Mouse (Mus musculus) myocyte (in vitro differentiated cells): ENCODE results near the gene Ppp4r3b. TPM values are rescaled to one million over a fixed set of nuclear protein-coding genes. Genes with fewer than 3 reads are reported as not detected.

ENCODE experiments used
- H3K27me3 ChIP-seq: one replicate; pipeline ENCODE4 v1.6.1; 2011; ENCODE audit not compliant: control insufficient read depth, insufficient read depth, insufficient read length
- H3K36me3 ChIP-seq: one replicate; pipeline ENCODE4 v1.6.1; 2011; ENCODE audit not compliant: control insufficient read depth, insufficient read depth
- H3K4me2 ChIP-seq: one replicate; pipeline ENCODE4 v1.6.1; 2011; ENCODE audit warnings: low read depth, control low read depth
- H3K4me3 ChIP-seq: one replicate; pipeline ENCODE4 v1.5.1; 2011; ENCODE audit warnings: mild to moderate bottlenecking, control low read depth, moderate library complexity
- H3K79me2 ChIP-seq: one replicate; pipeline ENCODE4 v1.6.1; 2011; ENCODE audit not compliant: control insufficient read depth, insufficient read depth
- H3ac ChIP-seq: one replicate; pipeline ENCODE4 v1.6.1; 2011; ENCODE audit not compliant: control insufficient read depth, insufficient read length
- CEBPB ChIP-seq: IDR thresholded peaks from 2 replicates; pipeline ENCODE4 v1.6.1; 2011; ENCODE audit warnings: mild to moderate bottlenecking, moderate library complexity; ENCODE audit not compliant: poor library complexity, insufficient read depth, severe bottlenecking
- E2F4 ChIP-seq: IDR thresholded peaks from one replicate; pipeline ENCODE4 v1.6.1; 2011; ENCODE audit warnings: mild to moderate bottlenecking, control low read depth, moderate library complexity; ENCODE audit not compliant: insufficient read depth
- MAX ChIP-seq: IDR thresholded peaks from one replicate; pipeline ENCODE4 v1.6.1; 2011; ENCODE audit warnings: low read depth, mild to moderate bottlenecking, control low read depth
- MYOD1 ChIP-seq, 3 experiments: IDR thresholded peaks; one replicate each; pipeline ENCODE4 v1.6.1; 2011; ENCODE audit warnings: control low read depth in 2 of 3, low read depth in 2 of 3, mild to moderate bottlenecking in 2 of 3, moderate library complexity in 1 of 3; ENCODE audit not compliant: insufficient read length in 2 of 3, control insufficient read depth in 1 of 3
- MYOG ChIP-seq, 3 experiments: IDR thresholded peaks; one replicate each; pipeline ENCODE4 v1.6.1; 2011; ENCODE audit warnings: control low read depth in 2 of 3, low read depth in 2 of 3, mild to moderate bottlenecking in 2 of 3; ENCODE audit not compliant: insufficient read length in 2 of 3, control insufficient read depth in 1 of 3, insufficient read depth in 1 of 3
- POLR2A ChIP-seq: IDR thresholded peaks from one replicate; pipeline ENCODE4 v1.6.1; 2011; ENCODE audit warnings: low read depth, mild to moderate bottlenecking, control low read depth, moderate library complexity; ENCODE audit not compliant: insufficient read length
- POLR2AphosphoS2 ChIP-seq: IDR thresholded peaks from one replicate; pipeline ENCODE4 v1.6.1; 2011; ENCODE audit warnings: low read depth, control low read depth; ENCODE audit not compliant: insufficient read length
- REST ChIP-seq: IDR thresholded peaks from one replicate; pipeline ENCODE4 v1.6.1; 2011; ENCODE audit warnings: mild to moderate bottlenecking, control low read depth, moderate library complexity; ENCODE audit not compliant: insufficient read depth, insufficient read length
- SRF ChIP-seq: IDR thresholded peaks from one replicate; pipeline ENCODE4 v1.6.1; 2011; ENCODE audit warnings: low read depth; ENCODE audit not compliant: control insufficient read depth, insufficient read length
- TCF12 ChIP-seq: IDR thresholded peaks from one replicate; pipeline ENCODE4 v1.6.1; 2011; ENCODE audit warnings: mild to moderate bottlenecking, control low read depth; ENCODE audit not compliant: poor library complexity, insufficient read depth, severe bottlenecking
- TCF3 ChIP-seq: IDR thresholded peaks from one replicate; pipeline ENCODE4 v1.6.1; 2011; ENCODE audit warnings: low read depth, control low read depth; ENCODE audit not compliant: insufficient read length
- USF1 ChIP-seq: IDR thresholded peaks from one replicate; pipeline ENCODE4 v1.6.1; 2011; ENCODE audit warnings: low read depth, mild to moderate bottlenecking, control low read depth, moderate library complexity
- polyA plus RNA-seq: library from polyadenylated mRNA; unstranded; fragments of >200 nt; fragmentation: generic; extraction: Trizol; gene quantifications from one replicate; pipeline ENCODE4 v1.2.1, GENCODE M21; 2012; ENCODE audit warnings: missing spikeins

The Ppp4r3b gene
- 6.0 TPM for polyA plus RNA-seq

GRCm38 (mm10) chr11:29172563-29173124, at the start of gene Ppp4r3b:
Gene Ppp4r3b, plus strand, starts transcription at chr11:29172890.
- peak within 1 kb of the TSS; percentile 61 for H3ac ChIP-seq
- H3K79me2 ChIP-seq = peaks cover 46% of the 10 kb centered on the region
- peak within 1 kb of the TSS; percentile 98 for H3K4me3 ChIP-seq
- TF ChIP-seq MYOG (IDR thresholded peaks at IDR 0.05; ENCODE audit: control insufficient read depth in 1 of 3, insufficient read depth in 1 of 3, insufficient read length in 2 of 3, low read depth in 2 of 3) = peak in 1 of 3 experiments; percentile 21
- TF ChIP-seq MYOD1 (IDR thresholded peaks at IDR 0.05; ENCODE audit: control insufficient read depth in 1 of 3, insufficient read length in 2 of 3, low read depth in 2 of 3) = peak in 1 of 3 experiments; percentile 16
- TF ChIP-seq POLR2A = peak; percentile 53
- peak; percentile 34 for TF ChIP-seq POLR2AphosphoS2
- no peak for TF ChIP-seq REST
- peak within 1 kb of the TSS; percentile 95 for H3K4me2 ChIP-seq
- H3K36me3 ChIP-seq = no peaks in the 10 kb centered on the region
- H3K27me3 ChIP-seq = no peaks in the 10 kb centered on the region

GRCm38 (mm10) chr11:29129862-29130384, 42.8 kb upstream of the Ppp4r3b start:
- peak overlapping the region; percentile 89 for H3K4me2 ChIP-seq
- H3K79me2 ChIP-seq = peaks cover 6% of the 10 kb centered on the region
- peaks cover 3% of the 10 kb centered on the region for H3K36me3 ChIP-seq
- no peaks in the 10 kb centered on the region for H3K27me3 ChIP-seq
- TF ChIP-seq SRF = no peak
- no peak for TF ChIP-seq MYOG (IDR thresholded peaks at IDR 0.05; ENCODE audit: control insufficient read depth in 1 of 3, insufficient read depth in 1 of 3, insufficient read length in 2 of 3, low read depth in 2 of 3)
- no peak for TF ChIP-seq CEBPB
- TF ChIP-seq MAX = no peak
- no peak for TF ChIP-seq USF1
- no peak for TF ChIP-seq TCF12
- no peak for TF ChIP-seq TCF3
- TF ChIP-seq REST = no peak
- no peak for TF ChIP-seq POLR2AphosphoS2
- no peak for TF ChIP-seq E2F4
- TF ChIP-seq MYOD1 (IDR thresholded peaks at IDR 0.05; ENCODE audit: control insufficient read depth in 1 of 3, insufficient read length in 2 of 3, low read depth in 2 of 3) = no peak
- no peak for TF ChIP-seq POLR2A
- H3ac ChIP-seq = peak overlapping the region; percentile 14
- H3K4me3 ChIP-seq = peak overlapping the region; percentile 89

DNA sequence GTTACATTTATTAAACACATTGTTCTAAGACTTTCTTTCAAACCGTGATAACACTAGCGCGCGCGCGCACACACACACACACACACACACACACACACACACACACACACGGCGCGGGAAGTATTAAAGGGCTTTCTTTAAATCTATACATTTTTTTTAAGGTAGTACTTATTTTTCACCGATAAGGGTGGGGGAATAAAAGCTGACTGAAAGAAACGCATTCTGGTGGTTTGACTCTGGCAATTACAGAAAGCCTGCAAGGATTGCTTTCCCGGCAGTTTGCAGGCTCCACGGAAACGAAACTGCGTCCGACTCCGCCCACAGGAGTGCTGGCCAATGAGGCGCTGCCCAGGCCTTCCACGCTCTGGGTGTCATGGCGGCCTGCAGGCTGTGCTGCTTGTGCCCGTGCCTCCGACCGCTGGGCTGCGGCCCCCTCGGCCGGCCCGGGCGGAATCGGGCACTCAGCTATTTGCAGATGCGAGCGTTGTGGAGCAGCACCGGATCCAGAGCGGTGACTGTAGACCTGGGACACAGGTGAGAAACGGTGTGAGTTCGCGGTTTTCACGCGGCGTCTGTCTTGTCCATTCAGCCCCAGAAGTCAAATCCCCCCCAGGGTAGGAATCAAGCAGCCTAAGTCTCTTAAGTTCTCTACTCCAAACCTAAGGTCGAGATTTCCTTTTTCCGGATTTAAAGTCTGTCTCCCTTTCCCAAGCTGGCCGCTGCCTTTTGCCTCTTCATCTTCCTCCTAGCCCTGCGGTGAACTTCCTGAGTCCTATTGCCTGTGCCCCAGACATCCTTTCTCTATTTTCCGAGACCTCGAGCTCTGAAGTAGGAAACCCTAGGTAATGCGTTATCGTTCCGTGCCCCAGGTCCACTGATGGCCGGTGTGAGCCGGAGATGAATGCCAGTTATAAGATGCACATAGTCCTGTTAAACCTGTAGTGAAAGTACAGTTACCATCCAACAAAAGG, 42.0 kb upstream of the Ppp4r3b start, which contains the start of gene Pnpt1:
Pnpt1 (plus strand) TSS at position 360 of the 971 bp plus-strand sequence.
- TF ChIP-seq MYOG (IDR thresholded peaks at IDR 0.05; ENCODE audit: control insufficient read depth in 1 of 3, insufficient read depth in 1 of 3, insufficient read length in 2 of 3, low read depth in 2 of 3) (peak in 1 of 3 experiments; percentile 23), POLR2A (peak; percentile 90), SRF (no peak), POLR2AphosphoS2 (peak; percentile 92)
- Histone ChIP-seq H3K4me2 (peak within 1 kb of the TSS; percentile 89), H3K79me2 (peaks cover 6% of the 10 kb centered on the region), H3ac (peak within 1 kb of the TSS; percentile 14), H3K36me3 (peaks cover 3% of the 10 kb centered on the region), H3K4me3 (peak within 1 kb of the TSS; percentile 89), H3K27me3 (no peaks in the 10 kb centered on the region)

GRCm38 (mm10) chr11:29140671-29141070, 32.0 kb upstream of the Ppp4r3b start:
- no peaks in the 10 kb centered on the region for H3K79me2 ChIP-seq
- H3K4me2 ChIP-seq = no peak overlapping the region
- no peak overlapping the region for H3K4me3 ChIP-seq
- no peak overlapping the region for H3ac ChIP-seq
- TF ChIP-seq USF1 = no peak
- no peak for TF ChIP-seq MYOG (IDR thresholded peaks at IDR 0.05; ENCODE audit: control insufficient read depth in 1 of 3, insufficient read depth in 1 of 3, insufficient read length in 2 of 3, low read depth in 2 of 3)
- TF ChIP-seq TCF12 = no peak
- TF ChIP-seq MAX = no peak
- TF ChIP-seq POLR2A = no peak
- no peak for TF ChIP-seq MYOD1 (IDR thresholded peaks at IDR 0.05; ENCODE audit: control insufficient read depth in 1 of 3, insufficient read length in 2 of 3, low read depth in 2 of 3)
- no peak for TF ChIP-seq TCF3
- TF ChIP-seq E2F4 = no peak
- no peak for TF ChIP-seq CEBPB
- TF ChIP-seq REST = no peak
- peaks cover 27% of the 10 kb centered on the region for H3K36me3 ChIP-seq
- no peaks in the 10 kb centered on the region for H3K27me3 ChIP-seq
